Mouse (Mus musculus) spleen, embryonic (tissue): ENCODE results near the gene Ccdc148.

ENCODE experiments used
- CTCF ChIA-PET: fragments of 350-600 bp; sonication (Branson Sonifier 250); formaldehyde crosslinking; loops from one replicate; lab custom pipeline; 2022; lab: Charles Lee

The Ccdc148 gene

GRCm38 (mm10) chr2:59160605-59160963, at the start of gene Ccdc148, which contains the start of gene Pkp4:
Ccdc148 (minus strand) TSS chr2:59160683.
Pkp4 (plus strand) TSS chr2:59160850.
- CTCF ChIA-PET = no interaction called here

GRCm38 (mm10) chr2:59208276-59208675, 47.8 kb upstream of the Ccdc148 start:
- CTCF ChIA-PET = no interaction called here

DNA sequence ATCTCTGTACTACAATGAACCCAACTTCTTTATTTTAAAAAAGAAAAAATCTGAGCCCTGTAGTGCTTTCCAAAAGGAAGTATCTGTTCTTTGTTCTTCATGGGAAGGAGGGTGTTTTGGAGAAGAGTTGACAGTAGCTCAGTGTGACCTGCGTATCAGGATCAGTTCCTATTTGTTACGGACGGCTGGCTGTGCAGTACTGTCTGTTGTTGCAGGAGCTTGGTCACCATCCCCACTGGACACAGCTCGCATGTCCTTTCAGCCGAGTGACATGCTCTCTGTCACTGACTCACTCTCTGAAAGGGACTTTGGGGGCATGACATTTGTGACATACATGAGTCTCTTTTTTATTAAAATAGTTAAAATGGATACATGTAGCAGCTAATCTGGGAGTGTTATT, 47.2 kb upstream of the Ccdc148 start:
- CTCF ChIA-PET = no interaction called here

DNA sequence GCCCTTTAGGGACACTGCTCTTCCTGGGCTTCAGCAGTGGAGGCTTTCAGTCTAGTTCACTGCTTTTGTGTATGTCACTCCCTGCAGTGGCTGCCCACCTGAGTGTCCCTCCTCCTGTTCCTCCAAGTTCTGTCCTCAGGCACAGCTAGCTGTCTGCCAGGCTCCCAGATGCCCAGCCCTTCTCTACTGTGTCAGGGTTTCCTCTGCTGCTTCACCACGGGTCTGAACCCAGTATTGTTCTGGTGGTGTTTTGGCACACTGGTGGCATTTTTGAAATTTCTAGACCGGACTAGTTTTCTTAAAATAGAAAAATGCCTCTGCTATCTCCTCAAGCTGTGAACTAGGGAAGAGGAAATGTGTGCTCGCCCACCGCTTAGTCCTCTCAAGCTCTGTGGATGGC, 46.8 kb upstream of the Ccdc148 start:
- CTCF ChIA-PET = no interaction called here

DNA sequence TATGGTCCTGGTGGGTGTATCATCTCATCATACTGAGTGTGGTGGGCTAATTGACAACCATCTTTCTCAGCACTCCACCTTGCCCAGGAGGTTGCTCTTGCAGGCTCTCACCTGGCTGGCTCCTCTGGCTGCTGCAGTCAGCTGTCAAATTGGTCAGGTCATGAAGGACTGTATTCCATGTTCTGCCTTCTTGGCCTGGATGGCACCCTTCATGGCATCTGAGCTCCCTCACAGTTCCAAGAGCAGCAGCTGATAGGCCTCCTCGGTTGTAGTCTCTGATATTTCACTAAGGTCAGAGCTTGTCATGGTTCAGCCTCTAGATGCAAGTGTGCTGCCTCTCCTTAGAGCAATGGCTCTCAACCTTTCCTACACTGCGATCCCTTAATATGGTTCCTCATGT, 45.7 kb upstream of the Ccdc148 start:
- CTCF ChIA-PET = interaction anchor here (0.5 kb wide), 1 partner anchor 232 kb away, joined by 3 read pairs; no protein-coding TSS in a partner anchor

- CTCF ChIA-PET = no interaction called here
Observed at GRCm38 (mm10) chr2:59205092-59205491, 44.6 kb upstream of the Ccdc148 start.

DNA sequence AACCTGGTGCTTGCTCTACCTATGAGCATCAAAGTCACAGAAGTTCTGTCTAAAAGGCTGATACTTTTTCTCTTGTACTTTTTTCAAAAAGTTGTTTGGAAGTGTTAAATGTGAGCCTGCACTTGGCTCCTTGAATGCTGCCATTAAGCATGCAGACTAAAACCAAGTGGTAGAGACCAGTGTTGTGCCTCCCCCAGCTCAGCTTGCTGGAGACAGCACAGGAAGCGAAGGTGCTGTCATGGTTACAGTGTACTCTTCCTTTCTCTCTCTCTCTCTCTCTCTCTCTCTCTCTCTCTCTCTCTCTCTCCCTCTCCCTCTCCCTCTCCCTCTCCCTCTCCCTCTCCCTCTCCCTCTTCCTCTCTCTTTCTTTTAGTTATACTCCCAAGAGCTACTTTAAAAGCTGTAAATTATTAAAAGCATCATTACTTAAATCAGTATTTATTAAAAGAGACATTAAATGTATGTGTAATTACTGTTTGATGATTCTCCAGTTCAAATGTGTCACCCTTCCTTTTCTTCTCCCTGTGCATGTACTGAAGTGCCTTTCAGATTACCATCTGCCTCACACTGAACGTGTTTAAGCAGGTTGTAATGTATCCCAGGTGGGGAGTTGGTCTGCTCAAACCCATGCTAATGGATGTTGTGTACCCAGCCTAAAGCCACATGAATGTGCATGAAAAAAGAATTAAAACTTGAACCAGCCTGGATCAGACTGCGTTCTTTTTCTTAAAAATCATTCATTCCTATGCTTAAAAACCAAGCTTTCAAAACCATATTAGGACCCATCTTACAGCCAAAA, 43.3 kb upstream of the Ccdc148 start:
- CTCF ChIA-PET = no interaction called here

DNA sequence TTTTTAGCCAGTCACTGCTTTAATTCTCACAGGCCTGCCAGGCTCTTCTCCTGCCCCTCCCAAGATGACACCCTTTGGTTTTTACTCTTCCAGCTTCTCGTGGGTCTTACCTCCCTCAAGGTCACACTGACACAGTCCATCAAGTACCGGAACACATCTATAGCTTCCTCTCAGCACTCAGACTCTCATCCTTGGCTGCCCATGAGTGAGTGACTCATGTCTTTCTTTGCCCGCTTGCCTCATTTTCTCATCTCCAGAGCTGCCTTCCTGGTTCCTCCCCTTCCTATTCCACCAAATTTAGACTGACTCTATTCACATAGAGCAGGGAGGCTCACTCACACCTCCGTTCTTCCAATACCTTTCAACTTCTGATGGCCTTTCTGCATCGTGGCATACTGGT, 42.4 kb upstream of the Ccdc148 start:
- CTCF ChIA-PET = no interaction called here

DNA sequence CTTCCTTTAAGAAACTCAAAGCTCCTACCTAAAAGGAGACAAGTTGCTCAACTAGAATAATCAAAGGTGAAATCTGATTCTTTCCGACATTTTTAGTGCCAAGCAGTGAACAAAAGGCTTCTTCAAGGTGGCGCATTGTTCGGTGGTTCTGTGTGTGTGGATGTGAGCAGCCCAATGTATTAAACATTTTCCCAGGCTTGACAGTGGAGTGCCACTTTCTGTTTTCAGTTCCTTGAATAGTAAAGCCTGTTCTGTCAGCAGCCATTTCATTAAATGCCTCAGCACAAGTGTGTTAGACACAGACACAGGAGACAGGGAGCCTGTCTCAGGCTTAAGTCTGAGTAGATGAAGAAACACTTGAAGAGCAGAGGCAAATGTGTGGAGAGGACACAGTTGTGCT, 40.0 kb upstream of the Ccdc148 start:
- CTCF ChIA-PET = no interaction called here

DNA sequence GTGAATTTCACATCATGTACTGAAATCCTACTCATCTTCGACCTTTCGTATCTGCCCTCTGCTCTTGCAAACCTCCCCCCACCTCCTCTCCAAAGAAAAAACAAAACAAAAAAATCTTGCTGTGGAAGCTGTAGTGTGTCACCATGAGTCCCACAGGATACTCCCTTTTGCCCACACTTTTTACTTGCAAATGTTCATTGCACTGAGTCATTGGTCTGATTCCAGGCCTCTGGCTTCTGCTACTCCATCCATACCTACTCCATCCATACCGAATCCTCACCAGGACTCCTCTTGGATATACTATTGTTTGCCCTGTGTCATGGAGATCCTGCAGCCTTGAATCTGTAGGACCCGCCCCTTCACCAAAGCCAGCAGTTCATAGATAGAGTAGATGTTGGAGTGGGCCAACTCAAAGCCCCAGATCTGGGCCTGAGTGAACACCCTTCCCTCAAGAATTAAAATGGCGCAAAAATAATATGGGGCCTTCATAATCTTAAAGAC, 39.0 kb upstream of the Ccdc148 start:
- CTCF ChIA-PET = no interaction called here

- CTCF ChIA-PET = no interaction called here
Observed at GRCm38 (mm10) chr2:59197156-59197555, 36.7 kb upstream of the Ccdc148 start.

GRCm38 (mm10) chr2:59193117-59193516, 32.6 kb upstream of the Ccdc148 start:
- CTCF ChIA-PET = no interaction called here

GRCm38 (mm10) chr2:59191466-59191865, 31.0 kb upstream of the Ccdc148 start:
- CTCF ChIA-PET = no interaction called here

DNA sequence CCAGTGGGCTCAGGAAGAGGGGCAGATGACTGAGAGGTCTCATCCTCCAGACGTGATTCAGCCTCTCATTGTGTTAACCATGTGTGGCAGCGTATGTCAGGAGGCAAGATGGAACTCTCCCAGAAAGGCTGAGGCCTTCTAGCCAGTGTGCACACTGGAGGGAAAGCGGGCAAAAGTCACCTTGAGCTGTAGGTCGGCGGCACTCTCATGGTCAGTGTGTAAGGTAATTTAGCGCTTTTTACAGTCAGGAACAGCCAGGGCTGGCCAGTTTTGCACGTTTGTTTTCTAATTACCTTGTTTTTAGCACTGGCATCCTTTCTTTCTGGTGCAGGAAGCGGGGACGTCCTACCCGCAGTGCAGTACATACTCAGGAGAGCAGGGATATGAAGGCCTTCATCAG, 29.7 kb upstream of the Ccdc148 start:
- CTCF ChIA-PET = no interaction called here

DNA sequence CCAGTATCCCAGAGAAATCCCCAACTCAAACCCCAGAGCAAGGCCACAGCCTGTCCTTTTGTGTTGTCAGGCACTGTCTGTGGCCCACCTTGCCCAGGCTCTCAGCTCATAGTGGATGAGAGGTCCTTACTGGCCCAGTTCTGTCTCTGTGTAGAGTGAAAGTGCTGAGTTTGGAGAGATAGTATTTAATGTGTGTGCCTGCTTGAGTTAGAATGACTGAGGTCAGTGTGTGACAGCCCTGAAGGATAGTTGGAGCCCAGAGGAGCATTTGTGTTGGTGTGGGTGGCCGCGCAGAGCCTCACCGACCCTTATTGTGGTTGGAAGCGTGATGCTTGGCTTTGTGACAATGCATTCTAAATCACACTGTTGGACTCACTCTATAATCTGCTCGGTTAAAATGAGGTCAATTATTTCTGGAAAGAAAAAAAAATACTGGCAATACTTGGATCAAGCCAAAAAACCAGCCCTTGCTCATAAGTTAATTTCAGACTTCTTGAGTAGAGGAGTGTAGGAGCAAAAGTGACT, 29.2 kb upstream of the Ccdc148 start:
- CTCF ChIA-PET = no interaction called here

GRCm38 (mm10) chr2:59188306-59188705, 27.8 kb upstream of the Ccdc148 start:
- CTCF ChIA-PET = no interaction called here

- CTCF ChIA-PET = no interaction called here
Observed at GRCm38 (mm10) chr2:59186966-59187365, 26.5 kb upstream of the Ccdc148 start.

- CTCF ChIA-PET = no interaction called here
Observed at GRCm38 (mm10) chr2:59186122-59186521, 25.6 kb upstream of the Ccdc148 start.

DNA sequence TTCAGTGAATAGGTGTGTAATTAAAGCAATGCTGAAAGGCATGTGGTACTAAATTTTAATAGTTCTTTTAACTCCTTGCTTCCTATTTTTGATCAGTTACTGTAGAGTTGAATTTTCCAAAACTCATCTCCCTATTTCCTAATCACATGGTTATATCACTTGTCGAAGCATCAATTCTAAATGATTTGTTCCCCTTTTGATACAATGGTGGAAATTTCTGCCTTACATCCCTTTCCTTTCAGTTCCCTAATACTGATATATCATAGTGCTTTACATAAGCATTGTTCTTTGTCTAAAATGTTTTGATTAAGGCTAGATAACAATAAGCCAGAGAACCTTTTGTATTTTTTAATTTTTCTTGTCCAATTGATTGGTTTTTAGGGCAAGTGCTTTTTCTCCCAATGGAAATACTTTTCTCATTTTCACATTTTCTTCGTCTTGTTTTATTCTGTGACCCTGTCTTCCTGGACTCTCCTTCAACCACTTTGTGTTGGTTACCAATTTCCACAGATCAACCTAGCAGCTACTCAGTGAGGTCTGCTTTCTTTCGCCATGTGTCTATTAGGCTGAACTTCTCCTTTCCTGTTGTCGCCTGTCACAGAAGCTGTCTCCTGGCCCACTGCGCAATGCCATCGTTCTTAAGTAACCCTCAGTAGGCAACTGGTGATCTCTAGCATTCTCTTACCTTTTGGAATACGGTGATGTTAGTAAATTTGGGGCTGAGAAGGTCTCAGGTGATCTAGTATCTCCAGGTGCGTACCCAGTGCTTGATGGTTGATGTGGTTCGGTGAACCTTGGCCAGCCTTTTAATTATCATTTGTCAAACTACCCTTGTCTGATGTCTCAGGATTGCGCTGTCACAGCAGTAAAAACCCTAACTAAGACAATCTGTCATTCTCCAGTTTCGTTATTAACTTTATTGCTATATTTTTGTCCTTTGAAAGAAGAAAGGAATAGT, 23.9 kb upstream of the Ccdc148 start:
- CTCF ChIA-PET = no interaction called here

GRCm38 (mm10) chr2:59183541-59183940, 23.1 kb upstream of the Ccdc148 start:
- CTCF ChIA-PET = no interaction called here

DNA sequence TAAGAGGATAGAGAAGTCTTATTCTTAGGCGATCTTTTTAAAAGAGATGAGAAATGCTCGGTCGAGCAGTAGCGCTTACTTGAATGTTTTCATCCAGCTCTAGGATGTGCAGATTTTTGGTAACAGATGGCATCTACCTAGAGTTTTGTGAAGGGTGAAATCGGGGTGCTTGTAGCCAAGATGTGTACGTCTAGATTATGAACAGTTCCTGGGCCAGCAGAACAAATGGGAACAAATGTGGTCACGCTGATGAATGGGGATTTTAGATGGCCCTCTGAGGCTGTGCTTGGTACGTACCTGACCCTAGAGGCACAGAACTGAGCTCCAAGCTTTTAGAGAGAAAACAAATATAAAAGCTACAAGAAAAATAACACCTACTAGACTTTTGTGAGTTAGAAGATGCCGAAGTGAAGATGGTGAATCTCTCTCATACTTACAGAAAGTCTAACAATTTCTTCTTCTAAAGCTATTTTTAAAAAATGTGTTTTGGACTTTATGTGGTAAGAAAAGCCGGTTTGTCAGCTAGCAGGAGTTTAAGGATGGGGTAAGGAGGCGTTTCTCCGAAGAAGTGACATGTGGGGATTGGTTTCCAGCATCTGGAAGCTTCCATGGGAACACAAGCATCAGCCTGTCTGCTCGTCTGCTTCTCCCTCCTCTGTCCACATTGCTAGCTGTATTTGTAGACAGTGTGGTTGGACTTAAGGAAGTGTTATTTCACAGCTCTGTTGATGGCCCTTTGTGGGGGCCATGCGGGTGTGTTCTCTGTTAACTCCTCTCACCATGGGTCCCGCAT, 21.0 kb upstream of the Ccdc148 start:
- CTCF ChIA-PET = interaction anchor here (0.5 kb wide), 1 partner anchor 1313 kb away, joined by 3 read pairs; no protein-coding TSS in a partner anchor
